Mouse (Mus musculus) ES-E14 (cell line): ENCODE measurements around the gene Wbp2. TPM values are rescaled to one million over a fixed set of nuclear protein-coding genes. Genes with fewer than 3 reads are reported as not detected.

Experiments used
- DNase-seq: peaks from one replicate; pipeline ENCODE4 v3.0.0-alpha.2; 2013; ENCODE audit warnings: low read depth, low spot score
- H3K27ac ChIP-seq: 2 replicates; pipeline ENCODE4 v1.5.1; 2012; ENCODE audit warnings: low read depth, mild to moderate bottlenecking, low read length, moderate library complexity, mixed read lengths; ENCODE audit not compliant: poor library complexity, insufficient read depth, severe bottlenecking
- H3K36me3 ChIP-seq: 2 replicates; pipeline ENCODE4 v1.6.1; 2012; ENCODE audit warnings: mild to moderate bottlenecking, low read length, moderate library complexity, mixed read lengths; ENCODE audit not compliant: control insufficient read depth, poor library complexity, insufficient read depth, severe bottlenecking
- H3K4me1 ChIP-seq, 2 experiments: fragments of 150-350 bp in 1 of 2; sonication (generic) in 1 of 2; 2 replicates each; pipeline ENCODE4 v1.6.1; 2012; ENCODE audit warnings: low read length in 2 of 2, mild to moderate bottlenecking in 1 of 2, mixed read lengths in 1 of 2; ENCODE audit not compliant: control insufficient read depth in 2 of 2, insufficient read depth in 2 of 2, poor library complexity in 1 of 2
- H3K4me3 ChIP-seq, 2 experiments: fragments of 150-350 bp in 1 of 2; sonication (generic) in 1 of 2; 2 replicates each; pipeline ENCODE4 v1.5.1; 2012; ENCODE audit warnings: low read length in 2 of 2, low read depth in 1 of 2, mild to moderate bottlenecking in 1 of 2, mixed read lengths in 1 of 2; ENCODE audit not compliant: insufficient read depth in 1 of 2, poor library complexity in 1 of 2, severe bottlenecking in 1 of 2
- H3K9ac ChIP-seq: 2 replicates; pipeline ENCODE4 v1.6.1; 2012; ENCODE audit warnings: low read depth, mild to moderate bottlenecking, low read length, mixed read lengths; ENCODE audit not compliant: poor library complexity, insufficient read depth, severe bottlenecking
- H3K9me3 ChIP-seq: fragments of 150-350 bp; sonication (generic); 2 replicates; pipeline ENCODE4 v1.6.1; 2012; ENCODE audit warnings: low read depth, mild to moderate bottlenecking, low read length; ENCODE audit not compliant: control insufficient read depth, insufficient read depth
- CHD2 ChIP-seq: IDR thresholded peaks from 2 replicates; pipeline ENCODE4 v1.6.1; 2014; ENCODE audit warnings: mild to moderate bottlenecking, low read depth, low read length, inconsistent platforms
- HCFC1 ChIP-seq: IDR thresholded peaks from 2 replicates; pipeline ENCODE4 v1.6.1; 2012; ENCODE audit warnings: low read length, inconsistent platforms, borderline replicate concordance; ENCODE audit not compliant: insufficient read depth
- MAFK ChIP-seq: IDR thresholded peaks from 2 replicates; pipeline ENCODE4 v1.6.1; 2014; ENCODE audit warnings: mild to moderate bottlenecking, low read depth, low read length, inconsistent platforms; ENCODE audit not compliant: insufficient read depth
- ZC3H11A ChIP-seq: IDR thresholded peaks from 2 replicates; pipeline ENCODE4 v1.6.1; 2012; ENCODE audit warnings: low read depth, mild to moderate bottlenecking, inconsistent platforms, low read length, borderline replicate concordance
- ZNF384 ChIP-seq: IDR thresholded peaks from 2 replicates; pipeline ENCODE4 v1.6.1; 2012; ENCODE audit warnings: low read depth, low read length, inconsistent platforms
- in situ Hi-C, 2 experiments: fragments of 600-800 bp; cut with MboI; formaldehyde crosslinking; loops; one replicate each; pipeline ENCODE4 v1.15.1; 2025; ENCODE audit warnings: low sequenced_read_pairs in 2 of 2, inconsistent platforms in 1 of 2; ENCODE audit not compliant: unreplicated experiment in 2 of 2
- total RNA-seq: library from RNA; depleted of rRNA; stranded (reverse); fragments of 300-350 nt; gene quantifications from 2 replicates; pipeline ENCODE4 v1.2.3, GENCODE M21; 2012

The Wbp2 gene
- total RNA-seq, 1 experiment: 20.1 TPM

GRCm38 (mm10) chr11:116062521-116062920 lies 24.3 kb downstream of the Wbp2 start:
- H3K4me3 ChIP-seq: no peak overlapping the region
- no peaks in the 10 kb centered on the region for H3K9me3 ChIP-seq
- no peak for DNase-seq
- TF ChIP-seq ZC3H11A (no peak), ZNF384 (no peak), CHD2 (no peak), HCFC1 (no peak), MAFK (no peak)
- H3K27ac ChIP-seq: no peak overlapping the region
- H3K9ac ChIP-seq: no peak overlapping the region
- in situ Hi-C loops: no loop called here
- H3K36me3 ChIP-seq: peaks cover 26% of the 10 kb centered on the region
- H3K4me1 ChIP-seq: no peaks in the 10 kb centered on the region; a peak in 1 of 4 replicates

DNA sequence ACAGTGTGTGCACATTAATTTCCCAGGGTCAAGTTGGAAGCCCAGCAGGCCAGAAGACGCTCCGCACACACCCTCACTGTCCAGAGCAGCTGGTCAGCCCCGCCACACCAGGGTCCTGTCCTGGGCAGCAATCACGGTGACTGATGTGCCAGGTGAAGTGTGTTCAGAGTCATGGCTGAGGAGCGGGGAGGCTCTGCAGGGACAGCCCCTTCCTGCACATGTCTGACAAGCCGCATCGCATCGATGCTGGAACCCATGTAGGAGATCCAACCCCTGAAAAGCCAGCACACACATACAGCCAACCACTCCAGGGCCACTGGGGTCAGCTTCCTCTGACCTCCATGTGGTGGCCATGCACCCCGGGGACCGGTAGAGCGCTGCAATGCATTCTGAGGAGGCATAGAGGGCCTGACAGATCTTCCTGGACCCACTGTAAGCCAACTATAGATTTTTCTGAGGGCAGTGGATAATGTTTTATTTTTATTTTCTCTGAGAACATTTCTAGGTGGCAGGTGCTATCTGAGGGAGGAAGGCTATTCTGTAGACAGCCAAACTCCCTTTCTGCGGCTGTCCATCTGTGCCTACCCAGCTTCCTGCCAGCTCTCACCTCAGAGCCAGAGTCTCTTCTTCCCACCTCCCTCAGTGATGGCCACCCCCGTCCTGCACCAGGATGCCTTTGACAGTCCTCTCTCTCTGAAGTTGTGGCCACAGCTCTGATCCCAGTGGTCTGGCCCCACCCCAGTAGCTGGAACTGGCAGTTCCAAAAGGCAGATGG lies 25.0 kb downstream of the Wbp2 start:
- Histone ChIP-seq H3K4me3 (no peak overlapping the region), H3K36me3 (peaks cover 31% of the 10 kb centered on the region), H3K27ac (no peak overlapping the region), H3K4me1 (no peaks in the 10 kb centered on the region; a peak in 1 of 4 replicates), H3K9me3 (no peaks in the 10 kb centered on the region), H3K9ac (no peak overlapping the region)
- in situ Hi-C loops: no loop called here
- TF ChIP-seq ZC3H11A (no peak), CHD2 (no peak), ZNF384 (no peak), MAFK (no peak), HCFC1 (no peak)
- no peak for DNase-seq

DNA sequence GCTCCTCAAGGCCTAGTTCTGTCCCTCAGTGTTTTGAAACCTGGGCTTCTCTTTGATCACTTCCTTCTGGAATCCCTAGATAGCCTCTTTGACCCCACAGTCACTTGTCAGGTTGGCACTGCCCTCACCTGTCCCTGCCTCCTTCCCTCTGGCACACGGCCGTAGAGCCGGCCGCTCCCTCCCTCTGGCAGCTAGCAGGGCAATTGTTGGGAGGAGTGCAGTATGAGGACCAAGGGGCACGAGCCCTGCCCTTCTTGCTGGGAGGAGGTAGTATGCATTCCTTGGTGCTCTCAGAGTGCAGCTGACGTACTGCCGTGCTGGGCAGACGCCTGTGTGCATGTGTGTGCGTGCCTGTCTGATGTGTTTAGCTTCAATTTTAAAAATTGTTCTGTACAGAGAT lies 26.2 kb downstream of the Wbp2 start:
- peaks cover 0 to 3% of the 10 kb centered on the region in 2 experiments; a peak in 1 of 4 replicates for H3K4me1 ChIP-seq
- no peak overlapping the region for H3K27ac ChIP-seq
- no peak for DNase-seq
- no peak overlapping the region for H3K9ac ChIP-seq
- no peak overlapping the region for H3K4me3 ChIP-seq
- in situ Hi-C loops: no loop called here
- peaks cover 42% of the 10 kb centered on the region for H3K36me3 ChIP-seq
- TF ChIP-seq MAFK (no peak), ZC3H11A (no peak), HCFC1 (no peak)
- no peaks in the 10 kb centered on the region for H3K9me3 ChIP-seq

DNA sequence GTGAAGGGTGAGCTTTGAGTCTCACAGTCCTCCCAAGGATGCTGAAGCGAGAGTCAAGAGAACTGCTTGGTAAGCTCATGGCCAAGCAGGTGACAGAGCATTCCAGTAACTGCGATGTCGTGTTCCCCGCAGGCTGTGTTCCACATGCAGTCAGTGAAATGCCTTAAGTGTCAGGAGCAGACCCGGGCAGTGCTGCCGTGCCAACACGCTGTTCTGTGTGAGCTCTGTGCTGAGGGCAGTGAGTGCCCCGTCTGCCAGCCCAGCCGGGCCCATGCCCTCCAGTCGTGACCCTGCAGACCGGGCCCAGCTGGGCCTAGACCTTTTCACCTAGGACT lies 27.1 kb downstream of the Wbp2 start:
- no peaks in the 10 kb centered on the region for H3K9me3 ChIP-seq
- no peak overlapping the region for H3K9ac ChIP-seq
- TF ChIP-seq ZC3H11A (no peak), ZNF384 (no peak)
- DNase-seq: no peak
- peaks cover 0 to 3% of the 10 kb centered on the region in 2 experiments; a peak in 1 of 4 replicates for H3K4me1 ChIP-seq
- H3K27ac ChIP-seq: no peak overlapping the region
- no peak overlapping the region for H3K4me3 ChIP-seq
- in situ Hi-C loops: no loop called here
- H3K36me3 ChIP-seq: peaks cover 51% of the 10 kb centered on the region
